Mouse (Mus musculus) ES-Bruce4 (cell line): ENCODE results near the gene 2310034G01Rik. TPM values are rescaled to one million over a fixed set of nuclear protein-coding genes. Genes with fewer than 3 reads are reported as not detected.

Experiments used
- H3K27ac ChIP-seq: 2 replicates; pipeline ENCODE4 v1.5.1; 2012; ENCODE audit warnings: low read length, inconsistent platforms; ENCODE audit not compliant: insufficient read depth
- H3K27me3 ChIP-seq: 2 replicates; pipeline ENCODE4 v1.6.1; 2012; ENCODE audit warnings: mild to moderate bottlenecking, low read length, inconsistent platforms; ENCODE audit not compliant: control insufficient read depth, poor library complexity, insufficient read depth, severe bottlenecking
- H3K36me3 ChIP-seq: 2 replicates; pipeline ENCODE4 v1.6.1; 2012; ENCODE audit warnings: inconsistent platforms, mild to moderate bottlenecking, low read length, moderate library complexity; ENCODE audit not compliant: control insufficient read depth, poor library complexity, insufficient read depth, severe bottlenecking
- H3K4me1 ChIP-seq: one replicate; pipeline ENCODE4 v1.8.1; 2011; ENCODE audit warnings: low read length; ENCODE audit not compliant: control insufficient read depth, insufficient read depth
- H3K4me3 ChIP-seq: 2 replicates; pipeline ENCODE4 v1.5.1; 2011; ENCODE audit warnings: low read depth, mild to moderate bottlenecking, low read length
- H3K9ac ChIP-seq: 2 replicates; pipeline ENCODE4 v1.6.1; 2012; ENCODE audit warnings: low read depth, mild to moderate bottlenecking, inconsistent platforms; ENCODE audit not compliant: poor library complexity, severe bottlenecking
- H3K9me3 ChIP-seq: replicated peaks from 2 replicates; pipeline ENCODE4 v1.6.1; 2012; ENCODE audit warnings: mild to moderate bottlenecking, low read length, inconsistent platforms; ENCODE audit not compliant: control insufficient read depth, poor library complexity, insufficient read depth, severe bottlenecking
- CTCF ChIP-seq: IDR thresholded peaks from one replicate; pipeline ENCODE4 v1.8.1; 2011; ENCODE audit warnings: low read depth, low read length
- EP300 ChIP-seq: IDR thresholded peaks from 2 replicates; pipeline ENCODE4 v1.6.1; 2011; ENCODE audit warnings: low read depth, low read length; ENCODE audit not compliant: insufficient read depth
- POLR2A ChIP-seq: IDR thresholded peaks from one replicate; pipeline ENCODE4 v1.8.1; 2011; ENCODE audit warnings: low read length; ENCODE audit not compliant: insufficient read depth
- polyA plus RNA-seq: library from polyadenylated mRNA; stranded (reverse); fragments of >200 nt; gene quantifications from 2 replicates; pipeline ENCODE4 v1.2.4, GENCODE M21; 2011; ENCODE audit warnings: low read depth; ENCODE audit not compliant: missing spikeins, insufficient read depth, insufficient read length

Gene 2310034G01Rik
- polyA plus RNA-seq, 1 experiment = 0.43 TPM

DNA sequence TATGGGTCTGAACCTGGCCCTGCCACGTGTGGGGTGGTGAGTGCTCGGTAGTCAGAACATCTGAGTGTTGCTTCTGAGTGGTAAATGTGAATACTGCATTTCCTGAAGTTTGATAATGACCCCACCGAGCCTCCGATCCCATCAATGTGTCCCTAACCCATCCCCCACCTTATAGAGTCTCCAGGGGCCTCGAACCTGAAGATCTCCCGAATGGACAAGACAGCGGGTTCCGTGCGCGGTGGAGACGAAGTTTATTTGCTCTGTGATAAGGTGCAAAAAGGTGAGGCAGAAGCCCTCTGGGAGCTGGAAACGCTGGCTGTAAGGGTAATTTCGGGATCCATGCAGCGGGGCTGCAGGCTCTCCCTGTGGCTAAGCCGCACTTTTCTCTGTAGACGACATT lies 42.3 kb downstream of the 2310034G01Rik start:
- no peaks in the 10 kb centered on the region for H3K4me1 ChIP-seq
- H3K36me3 ChIP-seq = no peaks in the 10 kb centered on the region
- no peak overlapping the region for H3K4me3 ChIP-seq
- no peak overlapping the region for H3K27ac ChIP-seq
- no peak overlapping the region for H3K9ac ChIP-seq
- H3K27me3 ChIP-seq = no peaks in the 10 kb centered on the region
- no peak for TF ChIP-seq POLR2A
- no peaks in the 10 kb centered on the region for H3K9me3 ChIP-seq

DNA sequence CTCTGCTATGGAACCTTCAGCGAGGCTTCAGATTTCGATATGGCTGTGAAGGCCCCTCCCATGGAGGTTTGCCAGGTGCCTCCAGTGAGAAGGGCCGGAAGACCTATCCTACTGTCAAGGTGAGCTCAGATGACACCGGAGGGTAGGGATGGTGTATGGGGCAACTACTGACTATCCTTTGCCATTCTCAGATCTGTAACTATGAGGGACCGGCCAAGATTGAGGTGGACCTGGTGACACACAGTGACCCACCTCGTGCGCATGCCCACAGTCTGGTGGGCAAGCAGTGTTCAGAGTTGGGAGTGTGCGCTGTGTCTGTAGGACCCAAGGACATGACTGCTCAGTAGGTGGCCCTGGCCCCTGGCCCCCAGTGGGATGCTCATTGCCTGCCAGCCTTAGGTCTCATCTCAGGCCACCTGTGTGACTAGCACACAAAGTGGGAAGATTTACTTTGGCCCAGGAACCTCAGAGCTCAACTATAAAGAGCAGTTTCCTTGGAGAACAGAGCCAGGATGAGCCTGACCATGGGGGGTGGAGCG lies 43.3 kb downstream of the 2310034G01Rik start:
- no peak for TF ChIP-seq EP300
- no peak for TF ChIP-seq CTCF
- no peak for TF ChIP-seq POLR2A
- no peaks in the 10 kb centered on the region for H3K27me3 ChIP-seq
- no peak overlapping the region for H3K4me3 ChIP-seq

DNA sequence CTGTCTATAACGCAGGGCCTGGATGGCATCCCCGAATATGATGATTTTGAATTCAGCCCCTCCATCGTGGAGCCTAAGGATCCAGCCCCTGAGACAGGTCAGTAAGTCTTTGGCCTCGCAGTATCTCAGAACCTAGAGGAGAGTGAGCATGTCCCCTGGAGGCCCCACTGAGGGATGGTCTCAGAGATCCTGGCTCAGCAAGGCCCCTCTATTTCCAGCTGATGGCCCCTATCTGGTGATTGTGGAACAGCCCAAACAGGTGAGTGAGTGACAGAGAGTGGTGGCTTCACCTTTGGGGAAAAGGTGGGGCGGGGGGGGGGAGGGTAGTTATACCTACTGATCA lies 43.9 kb downstream of the 2310034G01Rik start:
- Histone ChIP-seq H3K27ac (no peak overlapping the region), H3K27me3 (no peaks in the 10 kb centered on the region), H3K4me1 (no peaks in the 10 kb centered on the region), H3K36me3 (no peaks in the 10 kb centered on the region), H3K4me3 (peak overlapping the region; percentile 46), H3K9me3 (no peaks in the 10 kb centered on the region), H3K9ac (peak overlapping the region; percentile 57)
- no peak for TF ChIP-seq EP300
- no peak for TF ChIP-seq POLR2A
- no peak for TF ChIP-seq CTCF

More for the DNA sequence above, 43.3 kb downstream of the 2310034G01Rik start:
- Histone ChIP-seq H3K9me3 (no peaks in the 10 kb centered on the region), H3K36me3 (no peaks in the 10 kb centered on the region), H3K9ac (no peak overlapping the region), H3K4me1 (no peaks in the 10 kb centered on the region), H3K27ac (no peak overlapping the region)

DNA sequence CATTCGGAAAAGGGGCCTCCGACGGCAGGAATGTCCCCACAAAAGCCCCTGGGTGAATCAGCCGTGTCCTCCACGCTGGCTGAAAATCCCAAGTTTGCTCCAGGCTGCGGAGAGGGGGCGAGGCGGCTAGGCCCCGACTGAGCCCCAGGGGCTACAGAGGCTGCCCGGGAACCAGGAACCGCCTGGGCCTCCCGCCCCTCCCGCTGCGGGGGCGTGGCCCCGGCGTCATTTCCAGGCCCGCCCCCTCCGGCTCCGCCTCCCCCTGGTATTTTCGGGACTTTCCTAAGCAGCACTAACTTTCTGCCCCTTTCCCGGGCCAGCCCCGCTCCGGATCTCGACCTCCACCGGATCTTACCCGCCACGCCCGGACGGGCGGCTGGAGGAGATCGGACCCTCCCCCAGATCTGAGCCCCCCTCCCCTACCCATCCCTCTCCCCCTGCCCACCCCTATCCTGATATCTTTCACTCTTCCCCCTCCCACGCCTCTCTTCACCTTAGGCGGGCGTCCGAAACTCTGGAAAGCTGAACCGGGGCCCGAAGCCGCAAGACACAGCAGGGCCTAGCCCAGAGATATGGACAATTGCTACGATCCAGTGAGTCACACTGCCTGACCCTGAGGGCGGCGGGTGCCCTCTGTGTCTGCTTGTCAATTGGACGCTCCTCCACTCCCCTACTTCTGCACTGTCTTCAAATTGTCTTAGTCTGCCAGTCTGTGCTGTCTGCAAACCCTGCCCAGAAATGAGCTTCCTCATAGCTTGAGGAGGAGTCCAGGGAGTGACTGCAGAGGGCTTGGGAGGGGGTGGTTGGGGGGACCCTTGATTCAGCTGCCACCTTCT lies 44.5 kb downstream of the 2310034G01Rik start:
- Histone ChIP-seq H3K9ac (peak overlapping the region; percentile 57), H3K9me3 (no peaks in the 10 kb centered on the region), H3K36me3 (no peaks in the 10 kb centered on the region), H3K27ac (no peak overlapping the region), H3K4me1 (no peaks in the 10 kb centered on the region), H3K4me3 (peak overlapping the region; percentile 94), H3K27me3 (no peaks in the 10 kb centered on the region)
- peak; percentile 71 for TF ChIP-seq POLR2A
- TF ChIP-seq CTCF = no peak
- TF ChIP-seq EP300 = no peak

DNA sequence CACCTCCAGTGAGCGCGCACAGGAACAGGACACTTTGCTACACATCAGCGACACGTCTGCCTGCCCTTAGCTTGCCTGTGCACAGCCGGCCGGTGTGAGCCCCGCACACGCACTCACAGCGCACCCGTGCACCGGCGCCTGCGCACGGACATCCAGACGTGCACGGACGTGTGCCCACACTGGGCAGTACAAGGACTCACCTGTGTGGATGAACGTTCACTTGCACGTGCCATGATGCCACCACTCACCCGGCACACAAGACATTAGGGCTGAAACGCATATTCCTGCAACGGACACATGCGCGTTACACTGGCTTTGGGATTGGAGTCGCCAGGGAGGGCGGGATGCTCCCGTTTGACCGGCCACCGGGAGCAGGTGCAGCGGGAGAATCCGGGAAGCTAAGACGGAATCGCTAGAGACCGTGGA lies 45.2 kb downstream of the 2310034G01Rik start:
- Histone ChIP-seq H3K9me3 (no peaks in the 10 kb centered on the region), H3K27ac (no peak overlapping the region), H3K9ac (peak overlapping the region; percentile 57), H3K4me1 (no peaks in the 10 kb centered on the region), H3K27me3 (no peaks in the 10 kb centered on the region), H3K4me3 (peak overlapping the region; percentile 94), H3K36me3 (no peaks in the 10 kb centered on the region)
- no peak for TF ChIP-seq CTCF
- TF ChIP-seq EP300 = no peak
- no peak for TF ChIP-seq POLR2A

DNA sequence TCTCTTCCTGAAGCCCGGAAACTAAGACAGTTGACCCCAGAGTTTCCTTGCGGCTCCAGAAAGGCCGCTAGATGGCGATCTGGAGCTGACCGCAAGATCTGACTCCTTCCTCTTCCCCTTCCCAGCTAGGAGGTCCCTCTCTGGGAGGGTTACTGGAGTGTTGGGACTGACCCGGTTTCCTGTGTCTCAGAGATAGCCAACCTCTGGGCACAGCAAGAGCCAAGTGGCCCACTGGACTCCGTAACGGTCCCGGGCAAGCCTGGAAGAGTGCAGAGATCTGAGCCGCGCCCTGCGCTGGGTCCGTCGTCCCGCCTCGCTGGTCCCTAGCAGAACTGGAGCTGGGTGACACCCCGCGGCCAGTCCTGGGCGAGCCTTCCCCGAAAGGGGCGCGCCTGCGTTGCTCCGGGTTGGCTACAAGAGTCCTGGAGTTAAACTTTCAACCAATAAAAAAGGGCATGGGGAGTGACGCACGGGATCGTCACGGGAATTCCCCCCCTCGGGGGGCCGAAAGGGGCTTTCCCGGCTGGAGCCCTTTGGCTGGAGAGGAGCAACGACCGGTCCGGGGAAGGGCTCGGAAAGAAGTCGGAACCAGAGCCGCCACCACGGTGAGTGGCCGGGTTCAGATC lies 45.8 kb downstream of the 2310034G01Rik start, which contains the start of gene Nfkb2:
Gene Nfkb2, plus strand, starts transcription at position 105 of the 626 bp plus-strand sequence.
- no peak for TF ChIP-seq EP300
- peak; percentile 87 for TF ChIP-seq CTCF
- Histone ChIP-seq H3K27me3 (no peaks in the 10 kb centered on the region), H3K36me3 (no peaks in the 10 kb centered on the region), H3K4me1 (no peaks in the 10 kb centered on the region), H3K9ac (peak within 1 kb of the TSS; percentile 57), H3K27ac (no peak within 1 kb of the TSS), H3K4me3 (peak within 1 kb of the TSS; percentile 94), H3K9me3 (no peaks in the 10 kb centered on the region)
